Mouse (Mus musculus): ENCODE measurements around the gene Smad6. TPM values are rescaled to one million over a fixed set of nuclear protein-coding genes. Genes with fewer than 3 reads are reported as not detected.
A peak's percentile ranks its signal among the peaks of the same experiment; 100 is the strongest.

Smad6 gene
- total RNA-seq, 2 experiments from 2014 or later = 0.96 to 1.3 TPM

GRCm38 (mm10) chr9:63961881-63962280 is 60.0 kb downstream of the Smad6 start:
- no peak for ATAC-seq (ENCODE audit: poor library complexity, severe bottlenecking)

DNA sequence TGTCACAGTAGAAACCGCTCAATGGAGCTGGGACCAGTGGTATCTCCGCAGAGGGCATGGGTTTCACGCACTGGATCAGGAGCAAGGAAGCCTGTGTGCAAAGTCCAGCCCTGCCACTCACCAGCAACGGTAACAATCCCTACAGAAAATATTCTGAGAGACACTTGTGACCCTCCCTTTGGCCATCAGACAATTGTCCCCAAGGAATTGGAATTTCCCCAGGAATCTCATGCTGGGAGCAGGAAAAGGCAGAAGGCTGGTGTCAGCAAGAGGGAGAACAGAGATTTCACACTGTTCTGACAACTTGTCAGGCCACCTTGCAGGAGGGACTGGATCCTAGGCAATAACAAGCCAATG is 61.1 kb downstream of the Smad6 start:
- no peak for ATAC-seq (ENCODE audit: poor library complexity, severe bottlenecking)

DNA sequence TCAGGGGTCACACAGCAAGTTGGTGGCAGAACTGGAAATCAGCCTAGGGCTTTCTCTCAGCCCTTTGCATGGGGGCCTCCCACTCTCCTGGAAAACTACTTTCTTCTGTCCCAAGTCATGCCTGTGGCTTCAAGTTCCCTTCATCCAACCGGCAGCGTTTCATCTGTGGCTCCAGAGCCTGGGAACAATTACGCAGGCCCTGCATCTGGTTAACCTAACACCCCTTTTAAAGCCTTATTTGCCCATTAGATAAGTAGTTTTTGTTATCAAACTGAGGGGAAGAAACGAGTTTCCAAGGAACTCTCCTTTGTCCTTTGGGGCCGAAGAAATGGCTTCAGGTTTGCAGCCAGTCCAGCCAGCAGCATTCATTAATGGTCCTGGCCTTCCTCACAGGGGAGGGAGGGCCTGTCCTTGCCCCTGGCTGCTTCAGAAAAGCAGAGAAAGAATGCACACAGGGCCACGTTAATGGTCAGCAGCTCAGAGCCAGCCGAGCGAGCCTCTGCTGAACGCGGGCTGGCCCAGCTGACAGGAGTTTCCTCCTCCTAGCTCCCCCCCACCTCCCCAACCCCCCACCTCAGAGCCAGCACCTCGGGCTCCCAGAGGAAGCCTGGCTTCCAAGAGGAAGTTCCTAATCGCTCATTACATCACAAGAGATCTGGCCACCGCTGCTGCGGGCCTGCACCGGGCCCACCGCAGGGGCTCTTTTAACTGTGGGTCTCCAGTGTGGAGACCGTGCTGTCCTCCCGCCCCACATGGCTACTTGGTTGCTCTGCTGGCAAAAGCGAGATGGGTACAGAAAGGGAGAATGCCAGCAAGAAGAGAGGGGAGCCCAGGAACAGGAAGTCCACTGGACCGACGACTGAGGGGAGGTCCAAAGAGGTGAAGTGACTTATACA is 61.7 kb downstream of the Smad6 start:
- no peak for ATAC-seq (ENCODE audit: poor library complexity, severe bottlenecking)

- ATAC-seq (ENCODE audit: poor library complexity, severe bottlenecking) = no peak
Measured at GRCm38 (mm10) chr9:63959129-63959932, 62.5 kb downstream of the Smad6 start.

GRCm38 (mm10) chr9:63958337-63959030 is 63.4 kb downstream of the Smad6 start:
- ATAC-seq (ENCODE audit: poor library complexity, severe bottlenecking) = no peak

DNA sequence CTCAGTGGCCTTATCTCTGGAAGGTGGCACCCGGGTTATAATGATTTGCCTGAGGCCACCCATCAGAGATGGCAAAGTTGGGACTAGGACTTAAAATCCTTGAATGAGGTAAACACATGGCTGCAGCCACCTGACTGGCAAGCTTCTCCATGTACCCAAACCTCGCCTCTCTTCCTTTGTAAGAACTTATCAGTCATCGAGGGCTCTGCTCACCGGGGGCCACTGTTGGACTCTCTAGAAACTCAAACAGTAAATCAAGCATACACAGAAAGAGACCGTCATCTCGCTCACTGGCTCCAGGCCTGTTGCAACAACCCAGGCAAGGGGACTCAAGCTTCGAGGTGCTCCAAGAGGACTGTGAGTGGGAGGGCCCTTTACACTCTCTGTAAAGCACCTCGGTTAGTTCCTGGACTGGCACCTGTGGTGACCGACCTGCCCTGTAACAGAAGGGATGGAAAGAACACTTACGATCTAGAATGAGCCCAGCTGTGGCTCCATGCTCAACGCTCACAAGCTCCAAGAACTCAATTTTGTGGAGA is 64.1 kb downstream of the Smad6 start:
- ATAC-seq (ENCODE audit: poor library complexity, severe bottlenecking) = no peak

DNA sequence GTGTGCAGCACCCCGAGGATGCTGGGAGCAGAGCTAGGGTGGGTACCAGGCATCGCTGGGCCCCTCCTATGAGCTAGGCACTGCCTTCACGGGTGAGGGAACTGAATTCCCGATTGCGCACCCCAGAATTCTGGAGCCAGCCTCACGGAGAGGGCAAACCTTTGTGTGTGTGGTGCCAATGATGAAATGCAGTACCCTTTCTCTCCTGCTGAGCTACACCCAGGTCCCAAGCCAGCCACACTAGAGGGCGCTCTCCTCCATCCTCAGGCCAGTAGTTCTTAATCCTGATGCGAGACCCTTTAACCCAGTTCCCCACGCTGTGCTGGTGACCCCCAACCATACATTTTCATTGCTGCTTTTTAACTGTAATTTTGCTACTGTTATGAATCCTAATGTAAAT is 65.8 kb downstream of the Smad6 start:
- peak; percentile 63 for ATAC-seq (ENCODE audit: poor library complexity, severe bottlenecking)

DNA sequence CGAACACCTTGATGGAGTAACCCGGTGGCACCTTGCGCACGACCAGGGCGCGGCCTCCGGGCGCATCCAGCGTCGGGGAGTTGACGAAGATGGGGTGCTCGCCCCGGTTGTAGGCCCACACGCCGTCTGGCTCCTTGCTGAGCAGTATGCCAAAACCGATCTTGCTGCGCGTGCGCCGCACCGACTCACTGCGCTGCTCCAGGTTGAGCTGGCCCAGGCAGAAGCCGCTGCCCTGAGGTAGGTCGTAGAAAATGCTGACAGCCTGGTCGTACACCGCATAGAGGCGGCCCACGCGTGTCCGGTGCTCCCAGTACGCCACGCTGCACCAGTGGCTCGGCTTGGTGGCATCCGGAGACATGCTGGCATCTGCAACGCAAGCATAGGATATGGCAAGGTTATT is 68.2 kb downstream of the Smad6 start:
- ATAC-seq (ENCODE audit: poor library complexity, severe bottlenecking) = no peak

DNA sequence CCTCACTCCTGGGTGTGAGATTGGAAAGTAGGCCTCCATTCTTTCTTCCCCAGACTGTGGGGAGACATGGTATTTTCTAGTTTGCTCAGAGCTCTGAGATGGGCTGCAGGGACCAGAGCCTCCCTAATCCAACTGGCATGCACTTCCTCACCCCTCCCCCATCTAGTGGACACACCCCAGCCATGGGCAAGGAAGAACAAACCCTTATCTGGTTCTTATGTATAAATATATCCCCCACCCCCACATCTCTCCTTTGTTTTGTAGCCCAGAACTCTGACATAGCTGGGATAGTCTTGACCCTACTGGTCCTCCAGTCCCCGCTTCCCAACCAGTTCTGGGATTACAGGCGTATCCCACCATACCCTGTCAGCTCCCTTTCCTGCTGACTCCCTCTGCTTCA is 69.3 kb downstream of the Smad6 start:
- no peak for ATAC-seq (ENCODE audit: poor library complexity, severe bottlenecking)

DNA sequence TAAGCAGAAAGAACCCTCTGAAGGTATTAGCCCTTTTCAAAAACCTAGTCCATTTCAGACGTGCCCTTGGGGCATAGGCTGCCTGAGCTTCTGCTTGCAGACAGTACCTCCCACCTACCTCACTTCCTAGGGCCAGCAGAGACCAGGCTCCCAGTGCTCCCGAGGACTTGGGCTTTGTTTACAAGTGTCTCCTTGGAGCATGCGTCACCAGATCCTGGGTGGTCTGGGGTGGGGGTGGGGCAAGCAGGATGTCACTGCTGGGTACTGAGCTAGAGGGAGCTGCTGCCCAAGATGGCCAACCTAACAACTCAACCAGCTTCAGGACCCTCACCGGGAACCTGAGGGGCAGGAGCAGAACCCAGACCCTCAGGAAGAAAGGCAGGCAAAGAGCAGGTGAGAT is 71.5 kb downstream of the Smad6 start:
- ATAC-seq (ENCODE audit: poor library complexity, severe bottlenecking) = no peak

- ATAC-seq (ENCODE audit: poor library complexity, severe bottlenecking) = no peak
Measured at GRCm38 (mm10) chr9:63949393-63949792, 72.5 kb downstream of the Smad6 start.

GRCm38 (mm10) chr9:63942608-63942982 is 79.3 kb downstream of the Smad6 start:
- no peak for ATAC-seq (ENCODE audit: poor library complexity, severe bottlenecking)

- no peak for ATAC-seq (ENCODE audit: poor library complexity, severe bottlenecking)
Measured at GRCm38 (mm10) chr9:63941747-63942607, 79.9 kb downstream of the Smad6 start.

GRCm38 (mm10) chr9:63936256-63936655 is 85.6 kb downstream of the Smad6 start:
- ATAC-seq (ENCODE audit: poor library complexity, severe bottlenecking) = no peak

DNA sequence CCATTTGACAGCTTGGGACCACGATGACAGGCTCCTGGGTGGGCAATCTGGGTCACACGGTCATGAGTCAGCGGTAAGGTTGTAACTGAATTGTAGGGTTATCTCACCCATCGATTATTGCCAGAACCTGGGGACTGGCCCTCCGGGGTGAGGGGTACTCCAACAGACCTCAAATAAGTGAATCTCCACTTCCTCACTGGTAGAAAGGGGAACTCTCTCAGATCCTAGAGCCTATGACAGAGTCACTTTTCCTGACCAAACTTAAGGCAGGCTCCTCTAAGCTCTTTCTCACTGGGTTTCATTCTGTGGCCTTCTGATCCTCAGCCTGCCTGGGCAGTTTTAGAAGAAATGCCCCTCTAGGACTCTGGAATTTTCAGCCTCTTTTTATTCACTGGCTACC is 88.8 kb downstream of the Smad6 start:
- no peak for ATAC-seq (ENCODE audit: poor library complexity, severe bottlenecking)

GRCm38 (mm10) chr9:63927340-63928049 is 94.4 kb downstream of the Smad6 start:
- ATAC-seq (ENCODE audit: poor library complexity, severe bottlenecking) = no peak

- no peak for ATAC-seq (ENCODE audit: poor library complexity, severe bottlenecking)
Measured at GRCm38 (mm10) chr9:63926377-63926776, 95.5 kb downstream of the Smad6 start.

DNA sequence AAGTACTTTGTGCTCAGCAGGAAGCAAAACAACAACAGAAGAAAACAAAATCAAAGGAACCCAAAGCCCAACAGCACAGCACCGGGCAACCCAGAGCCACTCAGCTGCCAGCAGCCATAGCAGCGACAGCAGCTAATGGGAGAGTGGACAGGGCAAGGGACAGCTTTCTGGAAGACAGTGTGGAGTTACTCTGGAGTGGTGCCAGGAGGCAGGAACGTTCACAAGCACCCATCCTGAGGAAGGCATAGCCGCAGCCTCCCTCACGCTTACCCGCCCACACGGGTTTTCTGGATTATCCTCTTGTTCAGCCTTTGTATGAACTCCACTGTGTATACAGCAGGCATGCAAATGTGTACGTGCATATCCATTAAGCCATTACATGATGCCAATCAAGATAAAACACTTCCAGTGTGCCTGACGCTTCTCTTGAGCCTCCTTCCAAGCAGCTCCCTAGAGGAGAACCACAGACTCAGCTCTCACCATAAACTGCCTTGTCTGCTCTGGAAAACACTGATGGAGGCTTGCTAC is 98.6 kb downstream of the Smad6 start:
- no peak for ATAC-seq (ENCODE audit: poor library complexity, severe bottlenecking)

GRCm38 (mm10) chr9:63919708-63920107 is 102.2 kb downstream of the Smad6 start:
- ATAC-seq (ENCODE audit: poor library complexity, severe bottlenecking) = no peak

Measured in megakaryocyte, adult 5-6 weeks (primary cell).